Mouse (Mus musculus) 3134 (cell line): ENCODE measurements around the gene Gm21095.
"Not testable (repeated sequence)": the region's sequence is repeated elsewhere in the genome, so short reads cannot be mapped to it uniquely, and the experiment has no call there.

Experiments
- DNase-seq: peaks from one replicate; pipeline ENCODE4 v3.0.0-alpha.2; 2011; ENCODE audit warnings: low spot score; ENCODE audit not compliant: insufficient read length; ENCODE audit errors: extremely low read depth

Gene Gm21095

DNA sequence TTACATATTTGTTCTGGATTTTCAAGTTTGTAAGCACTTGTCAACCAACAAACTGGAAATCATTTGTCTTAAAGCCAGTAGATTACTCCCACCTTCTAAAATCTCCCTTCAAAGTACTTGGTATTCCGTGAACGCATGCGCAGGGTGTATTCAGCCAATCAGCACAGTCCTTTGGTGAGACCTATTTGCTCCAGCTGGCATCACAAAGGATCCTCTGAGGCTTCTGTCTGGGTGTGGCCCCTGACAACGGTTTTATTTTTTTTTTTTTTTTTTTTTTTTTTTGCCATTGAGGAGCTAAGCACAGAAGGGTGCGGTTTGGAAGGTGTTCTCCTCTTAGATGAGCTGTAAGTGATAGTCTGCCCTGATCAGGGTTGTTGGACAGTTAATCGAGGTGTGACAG is at the start of gene Gm21095:
Gm21095 (plus strand) TSS at position 301 of the 400 bp plus-strand sequence.
- DNase-seq = not testable (repeated sequence)
